Mouse (Mus musculus): ENCODE results near the gene Mettl8.

Mettl8 gene

GRCm38 (mm10) chr2:70932965-70933364 lies 122.4 kb downstream of the Mettl8 start:
- no peak for DNase-seq (ENCODE audit: low read depth, low spot score)

- no peak for DNase-seq (ENCODE audit: low read depth, low spot score)
These were observed 124.6 kb downstream of the Mettl8 start for GRCm38 (mm10) chr2:70930631-70931288.

- no peak for DNase-seq (ENCODE audit: low read depth, low spot score)
These were observed 125.7 kb downstream of the Mettl8 start for GRCm38 (mm10) chr2:70929714-70930113.

GRCm38 (mm10) chr2:70924049-70924448 lies 131.3 kb downstream of the Mettl8 start:
- DNase-seq (ENCODE audit: low read depth, low spot score) = no peak

GRCm38 (mm10) chr2:70922814-70923213 lies 132.6 kb downstream of the Mettl8 start:
- DNase-seq (ENCODE audit: low read depth, low spot score) = no peak

GRCm38 (mm10) chr2:70920937-70921596 lies 134.3 kb downstream of the Mettl8 start:
- DNase-seq (ENCODE audit: low read depth, low spot score) = no peak

GRCm38 (mm10) chr2:70919913-70920522 lies 135.4 kb downstream of the Mettl8 start:
- DNase-seq (ENCODE audit: low read depth, low spot score) = no peak

- peak; percentile 78 for DNase-seq (ENCODE audit: low read depth, low spot score)
These were observed 136.9 kb downstream of the Mettl8 start for GRCm38 (mm10) chr2:70918516-70918915.

Data from ZHBTc4 (cell line).